Mouse (Mus musculus): Measurements from ENCODE around the gene Cdh20.

DNA sequence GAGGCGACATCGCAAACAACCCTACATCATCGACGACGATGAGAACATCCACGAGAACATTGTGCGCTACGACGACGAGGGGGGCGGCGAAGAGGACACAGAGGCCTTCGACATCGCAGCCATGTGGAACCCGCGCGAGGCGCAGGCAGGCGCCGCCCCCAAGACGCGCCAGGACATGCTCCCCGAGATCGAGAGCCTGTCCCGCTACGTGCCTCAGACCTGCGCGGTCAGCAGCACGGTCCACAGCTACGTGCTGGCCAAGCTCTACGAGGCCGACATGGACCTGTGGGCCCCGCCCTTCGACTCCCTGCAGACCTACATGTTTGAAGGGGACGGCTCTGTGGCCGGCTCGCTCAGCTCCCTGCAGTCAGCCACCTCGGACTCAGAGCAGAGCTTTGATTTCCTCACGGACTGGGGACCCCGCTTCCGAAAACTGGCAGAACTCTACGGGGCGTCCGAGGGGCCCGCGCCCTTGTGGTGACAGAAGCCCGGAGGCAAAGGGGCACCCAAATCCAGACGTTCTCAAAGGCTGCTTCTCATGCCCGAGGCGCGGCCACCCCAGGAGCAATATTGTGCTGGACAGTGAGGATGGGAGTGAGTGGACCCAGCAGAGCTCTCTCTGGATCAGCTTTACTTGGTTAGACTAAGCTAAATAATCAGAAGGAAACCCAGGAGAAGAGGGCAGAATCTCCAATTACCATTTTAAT lies 225.7 kb downstream of the Cdh20 start:
- no peak for TF ChIP-seq POLR2A (IDR thresholded peaks at IDR 0.05; ENCODE audit: low read depth, low read length)
- TF ChIP-seq CTCF (IDR thresholded peaks at IDR 0.05; ENCODE audit: borderline replicate concordance, insufficient read depth, low read length): no peak

Data from embryonic fibroblast, embryonic 13.5 days (primary cell).